Mouse (Mus musculus) gastrocnemius, postnatal 10 days (tissue): ENCODE data around the gene Selenop. TPM values are rescaled to one million over a fixed set of nuclear protein-coding genes. Genes with fewer than 3 reads are reported as not detected.
"Not testable (repeated sequence)": the region's sequence is repeated elsewhere in the genome, so short reads cannot be mapped to it uniquely, and the experiment has no call there.

Source experiments
- DNase-seq: peaks from one replicate; pipeline ENCODE4 v3.0.0; 2021; ENCODE audit warnings: mixed read lengths
- long read RNA-seq, 2 experiments: library from polyadenylated mRNA; stranded (forward); transcript quantifications; one replicate each; pipeline ENCODE4 v2.0.0; 2021
- total RNA-seq, 2 experiments: library from RNA; stranded (reverse); gene quantifications; 2 replicates each; pipeline ENCODE4 v1.2.3; 2021

Gene Selenop
- total RNA-seq = 100 to 1,000 TPM; 192 to 212 TPM
- long read RNA-seq, experiment 1, transcript Selenop-203 (5 exons, 2,085 nt) = major isoform, 237 of 257 reads
- long read RNA-seq, experiment 1, partial matches to known transcripts = 12 of 257 reads
- long read RNA-seq, experiment 1, other reads (novel, unspliced or antisense) = 7 of 257 reads
- long read RNA-seq, experiment 2, transcript Selenop-203 (5 exons, 2,085 nt) = major isoform, 199 of 218 reads
- long read RNA-seq, experiment 2, partial matches to known transcripts = 12 of 218 reads
- long read RNA-seq, experiment 2, other reads (novel, unspliced or antisense) = 6 of 218 reads

- DNase-seq = no peak
These were observed at the start of gene Selenop for GRCm38 (mm10) chr15:3268247-3268646. TSS of gene Selenop (plus strand) at chr15:3268547.

- DNase-seq = not testable (repeated sequence)
These were observed 49.7 kb upstream of the Selenop start for GRCm38 (mm10) chr15:3218668-3219067.

- no peak for DNase-seq
These were observed 45.4 kb upstream of the Selenop start for GRCm38 (mm10) chr15:3222803-3223437.

- no peak for DNase-seq
These were observed 41.8 kb upstream of the Selenop start for GRCm38 (mm10) chr15:3226573-3226972.

GRCm38 (mm10) chr15:3228185-3228584 is 40.2 kb upstream of the Selenop start:
- DNase-seq = no peak

- no peak for DNase-seq
These were observed 39.4 kb upstream of the Selenop start for GRCm38 (mm10) chr15:3228990-3229389.

GRCm38 (mm10) chr15:3231004-3231403 is 37.3 kb upstream of the Selenop start:
- DNase-seq = no peak

- DNase-seq = no peak
These were observed 36.0 kb upstream of the Selenop start for GRCm38 (mm10) chr15:3232168-3232835.

- DNase-seq = no peak
These were observed 34.4 kb upstream of the Selenop start for GRCm38 (mm10) chr15:3233837-3234551.

GRCm38 (mm10) chr15:3236338-3236737 is 32.0 kb upstream of the Selenop start:
- no peak for DNase-seq

- no peak for DNase-seq
These were observed 30.4 kb upstream of the Selenop start for GRCm38 (mm10) chr15:3237963-3238362.

GRCm38 (mm10) chr15:3245036-3245435 is 23.3 kb upstream of the Selenop start:
- DNase-seq = not testable (repeated sequence)

- DNase-seq = no peak
These were observed 17.7 kb upstream of the Selenop start for GRCm38 (mm10) chr15:3250620-3251019.

GRCm38 (mm10) chr15:3251031-3251717 is 17.2 kb upstream of the Selenop start:
- no peak for DNase-seq

GRCm38 (mm10) chr15:3251718-3252067 is 16.7 kb upstream of the Selenop start:
- DNase-seq = no peak

GRCm38 (mm10) chr15:3259025-3259424 is 9.3 kb upstream of the Selenop start:
- DNase-seq = no peak

GRCm38 (mm10) chr15:3260309-3260708 is 8.0 kb upstream of the Selenop start:
- no peak for DNase-seq

GRCm38 (mm10) chr15:3262883-3263282 is 5.5 kb upstream of the Selenop start:
- no peak for DNase-seq

GRCm38 (mm10) chr15:3264293-3264692 is 4.1 kb upstream of the Selenop start:
- DNase-seq = no peak

- no peak for DNase-seq
These were observed 3.5 kb upstream of the Selenop start for GRCm38 (mm10) chr15:3264828-3265227.

- DNase-seq = no peak
These were observed 1.1 kb downstream of the Selenop start for GRCm38 (mm10) chr15:3269496-3269895.

- no peak for DNase-seq
These were observed 1.8 kb downstream of the Selenop start for GRCm38 (mm10) chr15:3269996-3270645.
